Mouse (Mus musculus): ENCODE data around the gene Rptor.

DNA sequence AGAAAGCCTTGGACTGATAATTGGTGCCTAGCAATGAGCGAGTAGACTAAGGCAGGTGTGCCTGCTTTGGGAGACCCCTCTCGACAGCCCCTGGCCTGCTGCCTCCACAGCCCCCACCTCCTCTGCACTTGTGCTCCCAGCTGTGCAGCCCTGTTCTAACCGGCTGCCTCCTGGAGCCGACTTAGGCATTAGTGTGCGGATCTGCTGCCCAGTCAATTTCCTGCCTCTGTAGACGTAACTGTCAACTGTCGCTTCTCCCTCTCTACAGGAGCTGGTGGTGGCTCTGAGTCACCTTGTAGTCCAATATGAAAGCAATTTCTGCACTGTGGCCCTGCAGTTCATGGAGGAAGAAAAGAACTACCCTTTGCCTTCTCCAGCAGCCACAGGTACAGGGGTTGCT lies 253.3 kb downstream of the Rptor start:
- TF ChIP-seq CTCF (IDR thresholded peaks at IDR 0.05; ENCODE audit: extremely low read depth, insufficient read depth, low read length) (no peak), POLR2A (IDR thresholded peaks at IDR 0.05; ENCODE audit: extremely low read depth, insufficient read depth, low read length) (no peak)
